Mouse (Mus musculus) lung, embryonic 15.5 days (tissue): Measurements from ENCODE around the gene Bmp6. TPM values are rescaled to one million over a fixed set of nuclear protein-coding genes. Genes with fewer than 3 reads are reported as not detected.

Experiments
- ATAC-seq: fragments of 200-750 bp; cut with Nextera tagmentation; 2 replicates; pipeline ENCODE4 v1.8.0; 2017; ENCODE audit warnings: moderate number of reproducible peaks, borderline replicate concordance; ENCODE audit not compliant: low FRiP score, low TSS enrichment; ENCODE audit errors: extremely low read depth
- H3K27ac ChIP-seq: fragments of 300-500 bp; sonication (generic); 2 replicates; pipeline ENCODE4 v1.5.1; 2015; ENCODE audit warnings: moderate library complexity, mild to moderate bottlenecking, inconsistent platforms
- H3K27me3 ChIP-seq: fragments of 300-500 bp; sonication (generic); 2 replicates; pipeline ENCODE4 v1.6.1; 2015; ENCODE audit warnings: inconsistent platforms
- H3K36me3 ChIP-seq: fragments of 300-500 bp; sonication (generic); 2 replicates; pipeline ENCODE4 v1.6.1; 2015; ENCODE audit warnings: inconsistent platforms
- H3K4me1 ChIP-seq: fragments of 300-500 bp; sonication (generic); 2 replicates; pipeline ENCODE4 v1.6.1; 2015; ENCODE audit warnings: inconsistent platforms
- H3K4me2 ChIP-seq: fragments of 300-500 bp; sonication (generic); 2 replicates; pipeline ENCODE4 v1.6.1; 2015; ENCODE audit warnings: inconsistent platforms, mild to moderate bottlenecking, moderate library complexity
- H3K4me3 ChIP-seq: fragments of 300-500 bp; sonication (generic); 2 replicates; pipeline ENCODE4 v1.5.1; 2015; ENCODE audit warnings: mild to moderate bottlenecking, inconsistent platforms
- H3K9ac ChIP-seq: fragments of 300-500 bp; sonication (generic); 2 replicates; pipeline ENCODE4 v1.6.1; 2015; ENCODE audit warnings: inconsistent platforms
- H3K9me3 ChIP-seq: fragments of 300-500 bp; sonication (generic); 2 replicates; pipeline ENCODE4 v1.6.1; 2016; ENCODE audit warnings: inconsistent platforms
- WGBS: fragments of 180-500 bp; shearing (Covaris S2); methylation state at CpG from one replicate; pipeline ENCODE4 v1.1.7; 2015; 5-methylcytosine and 5-hydroxymethylcytosine counted together
- polyA plus RNA-seq: library from polyadenylated mRNA; unstranded; fragments of >200 nt; fragmentation: Nextera tagmentation; extraction: Ambion mirVana; gene quantifications from 2 replicates; pipeline ENCODE4 v1.2.1, GENCODE M21; 2015

The Bmp6 gene
- polyA plus RNA-seq, 1 experiment from 2014 or later: 1.2 TPM

GRCm38 (mm10) chr13:38496715-38497114 is 151.8 kb downstream of the Bmp6 start:
- Histone ChIP-seq H3K27ac (no peak overlapping the region), H3K36me3 (peaks cover 15% of the 10 kb centered on the region), H3K4me1 (no peaks in the 10 kb centered on the region), H3K4me3 (no peak overlapping the region), H3K4me2 (no peak overlapping the region), H3K9ac (no peak overlapping the region), H3K27me3 (no peaks in the 10 kb centered on the region), H3K9me3 (no peaks in the 10 kb centered on the region)
- ATAC-seq: no peak
- 23% methylated on average over 3 of the region's 3 CpGs for WGBS

GRCm38 (mm10) chr13:38501314-38501713 is 156.4 kb downstream of the Bmp6 start:
- Histone ChIP-seq H3K9ac (no peak overlapping the region), H3K27me3 (no peaks in the 10 kb centered on the region), H3K4me1 (no peaks in the 10 kb centered on the region), H3K4me2 (no peak overlapping the region), H3K36me3 (peaks cover 57% of the 10 kb centered on the region), H3K9me3 (no peaks in the 10 kb centered on the region), H3K27ac (no peak overlapping the region), H3K4me3 (no peak overlapping the region)
- no peak for ATAC-seq
- 86% methylated on average over 12 of the region's 12 CpGs for WGBS

GRCm38 (mm10) chr13:38503137-38503849 is 158.4 kb downstream of the Bmp6 start:
- Histone ChIP-seq H3K4me2 (no peak overlapping the region), H3K27ac (no peak overlapping the region), H3K27me3 (no peaks in the 10 kb centered on the region), H3K36me3 (peaks cover 76% of the 10 kb centered on the region), H3K9ac (no peak overlapping the region), H3K4me3 (no peak overlapping the region), H3K4me1 (no peaks in the 10 kb centered on the region), H3K9me3 (no peaks in the 10 kb centered on the region)
- 76% methylated on average over 14 of the region's 14 CpGs for WGBS
- ATAC-seq: no peak

- no peaks in the 10 kb centered on the region for H3K9me3 ChIP-seq
- peaks cover 90% of the 10 kb centered on the region for H3K36me3 ChIP-seq
- H3K27ac ChIP-seq: no peak overlapping the region
- no peaks in the 10 kb centered on the region for H3K4me1 ChIP-seq
- 84% methylated on average over 8 of the region's 8 CpGs for WGBS
- H3K27me3 ChIP-seq: no peaks in the 10 kb centered on the region
- no peak overlapping the region for H3K4me3 ChIP-seq
- no peak overlapping the region for H3K4me2 ChIP-seq
- no peak overlapping the region for H3K9ac ChIP-seq
- no peak for ATAC-seq
These were observed 161.4 kb downstream of the Bmp6 start for GRCm38 (mm10) chr13:38506320-38506719.

GRCm38 (mm10) chr13:38506936-38507335 is 162.0 kb downstream of the Bmp6 start:
- no peaks in the 10 kb centered on the region for H3K27me3 ChIP-seq
- H3K9me3 ChIP-seq: no peaks in the 10 kb centered on the region
- no peaks in the 10 kb centered on the region for H3K4me1 ChIP-seq
- no peak overlapping the region for H3K27ac ChIP-seq
- ATAC-seq: no peak
- WGBS: 92% methylated on average over 10 of the region's 10 CpGs
- no peak overlapping the region for H3K4me2 ChIP-seq
- peaks cover 91% of the 10 kb centered on the region for H3K36me3 ChIP-seq
- no peak overlapping the region for H3K9ac ChIP-seq
- no peak overlapping the region for H3K4me3 ChIP-seq

- H3K36me3 ChIP-seq: peaks cover 84% of the 10 kb centered on the region
- H3K4me1 ChIP-seq: no peaks in the 10 kb centered on the region
- no peak overlapping the region for H3K4me2 ChIP-seq
- no peak overlapping the region for H3K9ac ChIP-seq
- H3K27me3 ChIP-seq: no peaks in the 10 kb centered on the region
- no peaks in the 10 kb centered on the region for H3K9me3 ChIP-seq
- H3K27ac ChIP-seq: no peak overlapping the region
- ATAC-seq: no peak
- WGBS: 88% methylated on average over 8 of the region's 8 CpGs
- no peak overlapping the region for H3K4me3 ChIP-seq
These were observed 164.9 kb downstream of the Bmp6 start for GRCm38 (mm10) chr13:38509681-38510341.

- peaks cover 70% of the 10 kb centered on the region for H3K36me3 ChIP-seq
- no peak overlapping the region for H3K4me3 ChIP-seq
- no peak overlapping the region for H3K9ac ChIP-seq
- 71% methylated on average over 10 of the region's 10 CpGs for WGBS
- ATAC-seq: no peak
- no peaks in the 10 kb centered on the region for H3K27me3 ChIP-seq
- no peaks in the 10 kb centered on the region; the same call in 1 of the 2 replicates for H3K4me1 ChIP-seq
- H3K27ac ChIP-seq: no peak overlapping the region
- no peak overlapping the region for H3K4me2 ChIP-seq
- no peaks in the 10 kb centered on the region for H3K9me3 ChIP-seq
These were observed 167.1 kb downstream of the Bmp6 start for GRCm38 (mm10) chr13:38511979-38512378.

GRCm38 (mm10) chr13:38513921-38514320 is 169.0 kb downstream of the Bmp6 start:
- H3K9ac ChIP-seq: no peak overlapping the region
- H3K36me3 ChIP-seq: peaks cover 70% of the 10 kb centered on the region
- no peaks in the 10 kb centered on the region for H3K9me3 ChIP-seq
- no peak for ATAC-seq
- 94% methylated on average over 7 of the region's 7 CpGs for WGBS
- H3K4me2 ChIP-seq: no peak overlapping the region
- H3K4me1 ChIP-seq: no peaks in the 10 kb centered on the region; the same call in 1 of the 2 replicates
- H3K4me3 ChIP-seq: no peak overlapping the region
- no peaks in the 10 kb centered on the region for H3K27me3 ChIP-seq
- H3K27ac ChIP-seq: no peak overlapping the region

GRCm38 (mm10) chr13:38515431-38515830 is 170.5 kb downstream of the Bmp6 start:
- no peaks in the 10 kb centered on the region for H3K27me3 ChIP-seq
- no peaks in the 10 kb centered on the region for H3K9me3 ChIP-seq
- 79% methylated on average over 2 of the region's 2 CpGs for WGBS
- H3K4me1 ChIP-seq: no peaks in the 10 kb centered on the region; the same call in 1 of the 2 replicates
- ATAC-seq: no peak
- no peak overlapping the region for H3K9ac ChIP-seq
- H3K27ac ChIP-seq: no peak overlapping the region
- peaks cover 69% of the 10 kb centered on the region for H3K36me3 ChIP-seq
- H3K4me3 ChIP-seq: no peak overlapping the region
- H3K4me2 ChIP-seq: no peak overlapping the region

GRCm38 (mm10) chr13:38515845-38516244 is 170.9 kb downstream of the Bmp6 start:
- no peak for ATAC-seq
- 62% methylated on average over 3 of the region's 3 CpGs for WGBS
- Histone ChIP-seq H3K9me3 (no peaks in the 10 kb centered on the region), H3K36me3 (peaks cover 66% of the 10 kb centered on the region), H3K9ac (no peak overlapping the region), H3K27me3 (no peaks in the 10 kb centered on the region), H3K4me1 (no peaks in the 10 kb centered on the region; the same call in 1 of the 2 replicates), H3K27ac (no peak overlapping the region), H3K4me3 (no peak overlapping the region), H3K4me2 (no peak overlapping the region)

- WGBS: 76% methylated on average over 11 of the region's 11 CpGs
- no peak overlapping the region for H3K9ac ChIP-seq
- no peak for ATAC-seq
- H3K4me2 ChIP-seq: no peak overlapping the region
- H3K36me3 ChIP-seq: peaks cover 65% of the 10 kb centered on the region
- H3K27me3 ChIP-seq: no peaks in the 10 kb centered on the region
- H3K9me3 ChIP-seq: no peaks in the 10 kb centered on the region
- H3K4me1 ChIP-seq: peaks cover 2% of the 10 kb centered on the region; the same call in 1 of the 2 replicates
- H3K27ac ChIP-seq: no peak overlapping the region; the same call in 1 of the 2 replicates
- no peak overlapping the region for H3K4me3 ChIP-seq
These were observed 171.7 kb downstream of the Bmp6 start for GRCm38 (mm10) chr13:38516582-38516981.

- H3K27me3 ChIP-seq: no peaks in the 10 kb centered on the region
These were observed 175.4 kb downstream of the Bmp6 start for GRCm38 (mm10) chr13:38520299-38520698.

More at GRCm38 (mm10) chr13:38520299-38520698, 175.4 kb downstream of the Bmp6 start:
- ATAC-seq: no peak
- 82% methylated on average over 11 of the region's 11 CpGs for WGBS
- H3K36me3 ChIP-seq: peaks cover 57% of the 10 kb centered on the region
- no peak overlapping the region for H3K9ac ChIP-seq
- peaks cover 34% of the 10 kb centered on the region for H3K4me1 ChIP-seq
- no peaks in the 10 kb centered on the region for H3K9me3 ChIP-seq
- no peak overlapping the region for H3K4me3 ChIP-seq
- no peak overlapping the region for H3K27ac ChIP-seq
- H3K4me2 ChIP-seq: no peak overlapping the region
